Mouse (Mus musculus) hindbrain, embryonic 15.5 days (tissue): ENCODE measurements at regions not wholly inside any gene's neighbourhood (a gene's known extent, or its start where the extent isn't known, plus 50 kb on each side); places are given as distances from the start of the nearest gene placed in this dataset.
A peak's percentile ranks its signal among the peaks of the same experiment; 100 is the strongest.

Source experiments
- ATAC-seq: fragments of 200-750 bp; cut with Nextera tagmentation; 2 replicates; pipeline ENCODE4 v1.8.0; 2017; ENCODE audit warnings: low read depth, moderate number of reproducible peaks, moderate TSS enrichment; ENCODE audit not compliant: low FRiP score
- H3K27ac ChIP-seq: fragments of 300-500 bp; sonication (generic); replicated peaks from 2 replicates; pipeline ENCODE4 v1.5.1; 2015; ENCODE audit warnings: mild to moderate bottlenecking, inconsistent platforms
- H3K27me3 ChIP-seq: fragments of 300-500 bp; sonication (generic); 2 replicates; pipeline ENCODE4 v1.6.1; 2015; ENCODE audit warnings: control low read depth, inconsistent platforms
- H3K36me3 ChIP-seq: fragments of 300-500 bp; sonication (generic); 2 replicates; pipeline ENCODE4 v1.6.1; 2015; ENCODE audit warnings: control low read depth, inconsistent platforms
- H3K4me1 ChIP-seq: fragments of 300-500 bp; sonication (generic); replicated peaks from 2 replicates; pipeline ENCODE4 v1.6.1; 2015; ENCODE audit warnings: control low read depth, inconsistent platforms
- H3K4me2 ChIP-seq: fragments of 300-500 bp; sonication (generic); 2 replicates; pipeline ENCODE4 v1.6.1; 2015; ENCODE audit warnings: moderate library complexity, mild to moderate bottlenecking, inconsistent platforms
- H3K4me3 ChIP-seq: fragments of 300-500 bp; sonication (generic); 2 replicates; pipeline ENCODE4 v1.5.1; 2015; ENCODE audit warnings: mild to moderate bottlenecking, inconsistent platforms
- H3K9ac ChIP-seq: fragments of 300-500 bp; sonication (generic); 2 replicates; pipeline ENCODE4 v1.6.1; 2015; ENCODE audit warnings: inconsistent platforms
- H3K9me3 ChIP-seq: fragments of 300-500 bp; sonication (generic); 2 replicates; pipeline ENCODE4 v1.6.1; 2016; ENCODE audit warnings: control low read depth, inconsistent platforms
- WGBS: fragments of 180-500 bp; shearing (Covaris S2); methylation state at CpG from one replicate; pipeline ENCODE4 v1.1.7; 2015; 5-methylcytosine and 5-hydroxymethylcytosine counted together

DNA sequence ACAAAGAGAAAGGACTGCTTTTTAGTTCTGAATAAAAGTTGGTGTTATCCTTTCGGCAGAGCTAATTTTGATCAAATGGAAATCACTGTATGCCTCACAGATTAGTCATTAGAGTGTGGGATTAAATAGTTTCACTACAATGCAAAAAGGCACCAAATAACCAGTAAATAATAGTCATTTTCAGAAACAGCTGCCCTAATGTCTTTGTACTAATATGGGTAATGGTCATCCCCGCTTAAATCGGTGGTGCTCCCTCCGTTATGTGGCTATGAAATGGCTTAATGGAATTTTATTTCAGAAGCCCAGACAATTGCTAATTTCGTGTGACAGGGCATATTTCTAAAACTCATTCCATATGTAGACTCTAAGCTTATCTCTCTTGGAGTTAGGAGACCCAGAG lies 437.5 kb upstream of the Tenm3 start:
- 55% methylated on average over 5 of the region's 5 CpGs for WGBS
- no peaks in the 10 kb centered on the region for H3K4me1 ChIP-seq
- H3K27ac ChIP-seq: no peak overlapping the region
- no peak for ATAC-seq
- no peak overlapping the region for H3K4me3 ChIP-seq
- no peaks in the 10 kb centered on the region for H3K9me3 ChIP-seq
- H3K27me3 ChIP-seq: no peaks in the 10 kb centered on the region
- H3K9ac ChIP-seq: no peak overlapping the region
- no peaks in the 10 kb centered on the region for H3K36me3 ChIP-seq
- no peak overlapping the region for H3K4me2 ChIP-seq

DNA sequence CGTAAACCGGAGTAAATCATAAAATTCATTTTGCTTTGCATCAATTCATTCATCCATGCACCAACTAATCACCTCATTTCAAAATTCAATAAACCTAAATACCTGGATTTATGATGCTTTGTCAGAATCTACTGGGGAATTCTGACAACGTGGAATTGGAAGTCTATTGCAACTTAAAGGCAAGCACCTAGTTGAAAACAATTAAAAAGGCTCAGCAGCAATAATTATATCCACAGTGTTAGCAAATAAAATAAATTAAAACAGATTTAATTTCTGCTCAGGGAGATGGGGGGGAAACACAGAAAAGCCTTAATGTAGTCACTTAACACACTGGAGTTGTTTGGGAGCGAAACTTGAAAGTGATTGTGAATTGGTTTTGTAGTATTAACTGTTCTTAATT lies 430.3 kb upstream of the Tenm3 start:
- no peak for ATAC-seq
- WGBS: 74% methylated on average over 4 of the region's 4 CpGs
- H3K4me3 ChIP-seq: no peak overlapping the region
- H3K9ac ChIP-seq: no peak overlapping the region
- H3K27ac ChIP-seq: no peak overlapping the region
- no peaks in the 10 kb centered on the region for H3K9me3 ChIP-seq
- no peak overlapping the region for H3K4me2 ChIP-seq
- no peaks in the 10 kb centered on the region for H3K36me3 ChIP-seq
- H3K27me3 ChIP-seq: no peaks in the 10 kb centered on the region
- no peaks in the 10 kb centered on the region for H3K4me1 ChIP-seq

DNA sequence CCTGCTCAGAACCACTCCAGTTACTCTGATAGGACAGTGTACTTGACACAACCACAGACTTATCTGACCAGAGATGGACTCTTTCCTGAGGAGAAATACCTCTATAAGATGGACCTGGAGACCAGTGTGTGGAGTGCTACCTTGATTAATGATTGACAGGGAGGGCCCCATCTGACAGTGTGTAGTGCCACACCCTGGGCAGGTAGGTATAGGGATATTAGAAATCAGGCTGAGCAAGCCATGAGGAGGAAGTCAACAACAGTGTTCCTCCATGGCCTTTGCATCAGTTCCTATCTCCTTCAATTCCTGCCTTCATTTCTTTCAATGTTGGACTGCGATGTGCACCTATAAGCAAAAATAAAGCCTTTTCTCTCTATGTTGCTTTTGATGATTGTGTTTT lies 429.4 kb upstream of the Tenm3 start:
- 96% methylated on average over 1 of the region's 1 CpGs for WGBS
- no peak overlapping the region for H3K27ac ChIP-seq
- no peak overlapping the region for H3K4me3 ChIP-seq
- no peaks in the 10 kb centered on the region for H3K36me3 ChIP-seq
- H3K4me2 ChIP-seq: no peak overlapping the region
- H3K27me3 ChIP-seq: no peaks in the 10 kb centered on the region
- H3K9me3 ChIP-seq: no peaks in the 10 kb centered on the region
- no peak overlapping the region for H3K9ac ChIP-seq
- H3K4me1 ChIP-seq: no peaks in the 10 kb centered on the region
- no peak for ATAC-seq

DNA sequence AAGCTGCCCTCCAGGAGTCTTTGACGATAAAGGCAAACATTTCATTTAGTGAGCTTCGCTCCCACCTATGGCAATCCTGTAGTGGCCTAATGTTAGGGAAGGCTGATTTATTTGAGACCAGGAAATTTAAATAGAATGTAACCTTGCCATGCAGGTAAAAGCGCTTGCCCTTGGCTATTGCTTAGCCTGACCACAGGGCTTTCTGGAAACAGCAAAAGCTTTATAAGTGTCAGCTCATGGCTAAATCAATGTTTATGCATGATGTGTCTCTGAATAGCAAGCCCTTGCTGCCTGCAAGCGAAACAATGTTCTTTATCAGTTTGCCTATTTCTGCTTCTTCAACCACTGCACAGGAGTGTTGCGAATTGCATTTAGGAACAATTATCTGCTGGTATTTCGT lies 419.7 kb upstream of the Tenm3 start:
- no peak for ATAC-seq

DNA sequence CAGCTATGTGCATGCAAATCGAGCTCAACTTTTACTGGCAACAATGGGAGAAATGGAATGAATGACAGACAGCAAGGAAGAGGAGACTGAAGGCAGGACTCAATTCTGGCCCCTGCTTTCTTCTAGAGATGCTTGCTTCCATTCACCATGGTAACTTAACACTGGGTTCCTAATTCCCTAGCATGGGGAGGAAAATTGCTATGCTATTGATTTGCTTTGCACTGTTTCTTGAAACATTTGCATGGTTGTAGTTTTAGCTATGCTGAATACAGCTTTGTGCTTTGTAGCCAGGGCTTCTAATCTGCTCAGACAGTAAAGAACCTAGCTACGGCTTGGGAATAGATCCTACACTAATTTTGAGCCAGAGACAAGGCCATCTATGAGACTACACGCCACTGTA lies 419.0 kb upstream of the Tenm3 start:
- H3K4me3 ChIP-seq: no peak overlapping the region
- peaks cover 13% of the 10 kb centered on the region for H3K4me1 ChIP-seq
- ATAC-seq: no peak
- no peak overlapping the region for H3K27ac ChIP-seq
- H3K4me2 ChIP-seq: no peak overlapping the region
- H3K36me3 ChIP-seq: no peaks in the 10 kb centered on the region
- no peaks in the 10 kb centered on the region for H3K27me3 ChIP-seq
- no peaks in the 10 kb centered on the region for H3K9me3 ChIP-seq
- WGBS: 16% methylated on average over 3 of the region's 3 CpGs
- H3K9ac ChIP-seq: no peak overlapping the region

More for the DNA sequence above, 419.7 kb upstream of the Tenm3 start:
- H3K9ac ChIP-seq: no peak overlapping the region
- no peak overlapping the region for H3K4me3 ChIP-seq
- H3K36me3 ChIP-seq: no peaks in the 10 kb centered on the region
- 27% methylated on average over 6 of the region's 6 CpGs for WGBS
- peaks cover 13% of the 10 kb centered on the region for H3K4me1 ChIP-seq
- H3K27me3 ChIP-seq: no peaks in the 10 kb centered on the region
- no peak overlapping the region for H3K27ac ChIP-seq
- H3K4me2 ChIP-seq: no peak overlapping the region
- H3K9me3 ChIP-seq: no peaks in the 10 kb centered on the region

DNA sequence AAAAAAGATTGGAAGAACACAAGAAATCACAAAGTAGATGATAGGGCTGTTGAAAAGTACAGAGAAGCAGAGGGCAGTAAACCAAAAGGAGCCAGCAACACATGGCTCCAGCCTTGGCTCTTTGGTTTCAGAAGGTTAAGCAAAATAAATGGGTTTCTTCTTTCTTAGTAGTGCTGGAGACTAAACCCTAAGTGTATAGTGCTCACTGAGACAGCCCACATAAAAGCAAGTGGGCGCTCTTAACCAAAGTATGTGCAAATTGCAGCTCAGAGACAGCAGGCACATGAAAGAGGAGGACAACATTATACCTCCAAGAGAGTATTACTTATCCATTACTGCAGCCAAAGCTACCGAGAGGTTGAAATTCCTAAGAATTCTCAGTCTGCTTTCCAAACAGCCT lies 412.2 kb upstream of the Tenm3 start:
- Histone ChIP-seq H3K4me1 (no peaks in the 10 kb centered on the region), H3K27me3 (no peaks in the 10 kb centered on the region), H3K36me3 (no peaks in the 10 kb centered on the region), H3K27ac (no peak overlapping the region), H3K9ac (no peak overlapping the region), H3K9me3 (no peaks in the 10 kb centered on the region), H3K4me2 (no peak overlapping the region), H3K4me3 (no peak overlapping the region)
- 88% methylated on average over 2 of the region's 2 CpGs for WGBS
- no peak for ATAC-seq

DNA sequence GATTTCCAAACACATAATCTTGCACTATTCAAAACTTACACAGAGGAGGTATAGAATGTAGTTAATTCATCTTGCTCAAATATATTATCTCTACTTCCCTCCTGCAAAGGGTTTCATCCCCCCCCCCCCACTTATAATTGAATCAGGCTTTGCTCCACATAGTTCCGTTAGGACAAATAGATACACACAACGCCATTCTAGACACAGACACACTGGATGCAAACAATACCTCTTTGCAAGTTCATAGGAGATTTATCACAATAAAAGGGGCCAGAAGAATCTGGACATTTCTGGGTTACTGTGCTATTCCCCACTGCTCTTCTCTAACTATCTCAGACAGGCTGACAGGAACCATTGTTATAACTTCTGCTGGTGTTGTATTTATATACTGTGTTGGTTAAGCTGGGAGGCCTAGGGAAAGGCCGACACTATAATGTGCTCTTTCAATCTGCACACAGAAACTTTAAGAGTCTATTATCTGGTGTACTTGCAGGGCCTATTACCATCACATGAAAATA lies 410.6 kb upstream of the Tenm3 start:
- H3K4me2 ChIP-seq: no peak overlapping the region
- no peaks in the 10 kb centered on the region for H3K9me3 ChIP-seq
- H3K36me3 ChIP-seq: no peaks in the 10 kb centered on the region
- H3K9ac ChIP-seq: no peak overlapping the region
- 36% methylated on average over 3 of the region's 3 CpGs for WGBS
- no peak overlapping the region for H3K4me3 ChIP-seq
- no peak overlapping the region for H3K27ac ChIP-seq
- ATAC-seq: no peak
- no peaks in the 10 kb centered on the region for H3K4me1 ChIP-seq
- H3K27me3 ChIP-seq: no peaks in the 10 kb centered on the region

DNA sequence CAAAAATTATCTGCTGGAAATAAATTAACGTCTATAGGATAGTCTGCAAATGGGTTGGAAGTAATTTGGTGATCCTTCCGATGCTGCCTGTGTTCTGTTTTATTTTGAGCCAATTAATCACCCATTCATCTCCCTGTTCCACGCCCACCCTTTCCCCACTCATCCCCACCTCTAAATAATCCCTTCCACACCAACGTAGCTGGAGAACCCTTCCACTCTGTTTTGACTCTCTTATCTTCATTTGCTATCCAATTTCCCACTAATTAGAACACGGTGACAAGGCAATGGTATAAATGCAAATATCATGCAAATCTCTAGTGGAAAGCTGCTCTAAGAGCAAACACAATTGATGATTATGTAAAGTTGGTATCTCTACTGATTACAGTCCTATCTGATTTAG lies 399.3 kb upstream of the Tenm3 start:
- ATAC-seq: no peak
- Histone ChIP-seq H3K4me1 (no peaks in the 10 kb centered on the region), H3K36me3 (no peaks in the 10 kb centered on the region), H3K27ac (no peak overlapping the region), H3K27me3 (no peaks in the 10 kb centered on the region), H3K4me2 (no peak overlapping the region), H3K9me3 (no peaks in the 10 kb centered on the region), H3K9ac (no peak overlapping the region), H3K4me3 (no peak overlapping the region)
- WGBS: 24% methylated on average over 5 of the region's 5 CpGs

DNA sequence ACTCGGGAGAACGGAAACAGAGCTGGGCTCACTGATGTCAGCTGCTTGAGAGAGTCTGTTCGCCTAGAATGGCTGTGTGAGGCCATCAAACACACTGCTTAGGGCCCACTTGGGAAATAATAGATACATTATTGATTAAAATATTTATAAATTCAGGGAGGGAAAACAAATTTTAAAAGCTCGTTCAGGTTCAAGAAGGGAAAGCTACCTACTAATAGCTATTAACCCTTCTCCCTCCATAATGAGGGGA lies 393.0 kb upstream of the Tenm3 start:
- no peak overlapping the region for H3K27ac ChIP-seq
- no peak overlapping the region for H3K9ac ChIP-seq
- 0 out of 2 replicates have a peak, but pooled peaks have one; percentile 23 for ATAC-seq
- H3K4me3 ChIP-seq: no peak overlapping the region
- H3K9me3 ChIP-seq: no peaks in the 10 kb centered on the region
- no peaks in the 10 kb centered on the region for H3K4me1 ChIP-seq
- no peaks in the 10 kb centered on the region for H3K36me3 ChIP-seq
- no peaks in the 10 kb centered on the region for H3K27me3 ChIP-seq
- 36% methylated on average over 4 of the region's 4 CpGs for whole genome bisulfite sequencing
- no peak overlapping the region for H3K4me2 ChIP-seq

DNA sequence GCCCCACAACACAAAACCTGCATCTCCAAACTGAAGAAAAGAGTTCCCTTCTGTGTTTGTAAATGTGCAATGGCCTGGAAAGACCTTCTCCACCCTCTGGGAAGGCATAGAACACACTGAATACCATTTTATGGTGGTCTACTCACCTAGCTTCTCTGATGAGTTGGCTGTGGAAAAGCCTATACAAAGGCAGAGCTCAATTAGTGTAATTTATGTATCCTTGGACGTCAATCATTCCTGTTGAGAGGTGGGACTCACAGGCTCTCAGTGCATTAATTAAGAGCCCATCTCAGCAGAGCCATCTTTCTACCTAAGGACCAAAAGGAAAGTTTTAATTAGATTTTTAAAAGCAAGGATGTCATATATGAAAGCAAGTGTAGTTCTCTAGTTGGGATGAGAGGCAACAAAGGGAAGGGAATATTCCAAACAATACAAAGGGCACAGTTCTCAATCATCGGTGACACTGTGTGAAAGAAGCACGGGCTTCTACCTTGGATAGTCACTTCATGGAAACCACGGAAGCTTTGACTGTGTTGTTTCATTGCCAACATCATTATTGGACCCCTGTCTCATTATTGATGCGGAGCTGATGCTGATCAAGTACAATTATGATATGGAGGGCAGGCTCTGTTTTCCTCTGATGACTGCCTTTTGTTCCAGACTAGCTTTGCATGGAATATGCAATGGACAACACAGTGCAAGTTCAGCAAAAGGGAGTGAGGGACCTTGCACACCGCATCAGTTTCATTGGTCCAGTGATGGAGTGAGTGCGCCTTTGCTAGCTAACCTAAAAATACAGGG lies 392.5 kb upstream of the Tenm3 start:
- Histone ChIP-seq H3K4me1 (no peaks in the 10 kb centered on the region), H3K36me3 (no peaks in the 10 kb centered on the region), H3K9me3 (no peaks in the 10 kb centered on the region), H3K27me3 (no peaks in the 10 kb centered on the region), H3K27ac (no peak overlapping the region), H3K9ac (no peak overlapping the region), H3K4me2 (no peak overlapping the region), H3K4me3 (no peak overlapping the region)
- 48% methylated on average over 7 of the region's 7 CpGs for WGBS
- ATAC-seq: peak; percentile 42

DNA sequence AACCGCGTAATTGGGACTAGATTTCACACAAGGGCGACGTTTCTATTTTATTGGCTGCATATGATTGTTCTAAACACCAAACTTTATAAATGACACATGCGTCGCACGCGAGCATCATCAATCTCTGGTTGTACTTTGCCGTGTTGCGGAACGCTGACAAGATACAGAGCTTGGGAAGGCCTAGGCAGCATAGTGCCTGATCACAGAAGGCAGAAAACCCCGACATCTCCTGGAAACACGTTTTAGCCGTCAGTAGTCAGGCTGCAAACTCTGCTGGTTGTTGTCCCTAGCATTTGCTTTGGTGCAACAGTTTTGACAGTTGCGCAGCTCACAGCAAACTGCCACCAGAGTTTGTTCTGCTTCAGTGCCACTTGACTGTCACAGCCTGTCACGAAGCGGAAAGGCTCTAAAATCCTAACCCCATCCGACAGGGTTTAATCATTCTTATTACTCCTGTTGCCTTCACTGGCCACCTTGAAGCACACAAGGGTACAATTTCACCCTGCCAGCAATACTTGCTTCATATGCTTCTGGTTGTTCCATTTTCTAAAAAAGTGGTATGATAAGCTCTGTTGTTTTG lies 380.2 kb upstream of the Tenm3 start:
- H3K36me3 ChIP-seq: no peaks in the 10 kb centered on the region
- H3K4me1 ChIP-seq: no peaks in the 10 kb centered on the region
- H3K4me3 ChIP-seq: no peak overlapping the region
- no peak overlapping the region for H3K27ac ChIP-seq
- no peaks in the 10 kb centered on the region for H3K27me3 ChIP-seq
- no peak overlapping the region for H3K4me2 ChIP-seq
- no peaks in the 10 kb centered on the region for H3K9me3 ChIP-seq
- 63% methylated on average over 18 of the region's 18 CpGs for WGBS
- ATAC-seq: no peak
- H3K9ac ChIP-seq: no peak overlapping the region

DNA sequence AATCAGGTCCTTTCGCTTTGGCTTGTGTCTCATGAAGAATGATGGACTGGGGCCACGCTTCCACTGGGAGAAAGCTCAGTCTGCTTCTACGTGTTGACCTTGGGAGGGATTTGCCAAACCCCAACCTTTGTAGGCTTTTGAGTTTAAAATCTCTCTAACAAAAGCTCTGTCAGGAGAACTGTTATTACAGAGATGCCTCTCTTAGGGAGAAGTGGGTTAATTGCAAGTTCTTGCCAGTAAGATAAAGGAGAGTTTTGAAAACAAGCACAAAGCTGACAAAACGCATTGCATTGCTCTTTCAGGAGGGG lies 351.5 kb upstream of the Tenm3 start:
- Histone ChIP-seq H3K4me1 (0 out of 2 replicates have a peak, but pooled peaks cover 4% of the 10 kb centered on the region), H3K27ac (no peak overlapping the region), H3K4me2 (no peak overlapping the region), H3K9me3 (no peaks in the 10 kb centered on the region), H3K4me3 (no peak overlapping the region), H3K9ac (no peak overlapping the region), H3K36me3 (no peaks in the 10 kb centered on the region), H3K27me3 (no peaks in the 10 kb centered on the region)
- no peak for ATAC-seq
- WGBS: 57% methylated on average over 4 of the region's 4 CpGs
